Mouse (Mus musculus) thymus, postnatal 0 days (tissue): ENCODE results near the gene Dcun1d4. TPM values are rescaled to one million over a fixed set of nuclear protein-coding genes. Genes with fewer than 3 reads are reported as not detected.

Experiments
- DNase-seq: peaks from one replicate; pipeline ENCODE4 v3.0.0-alpha.2; 2015; ENCODE audit warnings: low spot score
- polyA plus RNA-seq: library from polyadenylated mRNA; unstranded; fragments of >200 nt; fragmentation: Nextera tagmentation; extraction: Ambion mirVana; gene quantifications from 2 replicates; pipeline ENCODE4 v1.2.1, GENCODE M21; 2015

Gene Dcun1d4
- polyA plus RNA-seq, 1 experiment from 2014 or later, result 5.9 TPM

DNA sequence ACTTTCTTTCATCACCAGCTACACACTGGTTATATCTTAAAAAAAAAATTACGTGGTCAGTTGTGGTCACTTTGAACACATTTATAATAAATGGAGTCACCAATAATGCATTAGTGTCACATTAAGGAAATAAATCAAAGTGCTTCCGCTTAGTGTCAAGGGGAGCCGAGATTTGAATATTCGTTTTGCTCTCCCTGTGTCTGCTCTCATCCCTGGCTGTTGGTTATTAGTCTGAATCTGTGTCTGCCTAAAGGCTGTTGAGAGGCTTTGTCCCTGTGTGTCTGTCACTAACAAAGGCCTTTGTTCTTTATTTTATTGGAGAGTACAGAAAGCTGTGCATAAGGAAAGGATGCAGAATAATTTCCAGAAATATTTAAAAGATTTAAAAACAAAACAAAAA lies 105.8 kb downstream of the Dcun1d4 start:
- DNase-seq, result no peak

DNA sequence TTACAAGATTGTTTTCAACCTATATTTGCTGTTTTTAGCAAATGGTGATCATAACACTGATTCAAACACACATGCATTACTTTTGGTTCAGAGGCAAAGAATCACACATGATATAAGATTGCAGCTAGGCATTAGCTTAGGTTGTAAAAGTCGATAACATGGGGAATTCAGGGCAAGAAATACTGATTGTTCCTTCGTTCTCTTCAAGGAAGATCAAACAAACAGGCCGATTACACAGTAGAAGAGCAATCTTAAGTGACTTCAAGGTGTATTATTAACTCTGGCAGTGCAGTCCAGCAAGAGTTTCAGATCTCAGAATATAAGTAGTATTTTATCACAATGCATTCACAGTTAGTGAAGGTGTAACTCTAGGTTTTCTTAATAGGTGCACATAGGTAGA lies 106.3 kb downstream of the Dcun1d4 start:
- DNase-seq, result no peak

DNA sequence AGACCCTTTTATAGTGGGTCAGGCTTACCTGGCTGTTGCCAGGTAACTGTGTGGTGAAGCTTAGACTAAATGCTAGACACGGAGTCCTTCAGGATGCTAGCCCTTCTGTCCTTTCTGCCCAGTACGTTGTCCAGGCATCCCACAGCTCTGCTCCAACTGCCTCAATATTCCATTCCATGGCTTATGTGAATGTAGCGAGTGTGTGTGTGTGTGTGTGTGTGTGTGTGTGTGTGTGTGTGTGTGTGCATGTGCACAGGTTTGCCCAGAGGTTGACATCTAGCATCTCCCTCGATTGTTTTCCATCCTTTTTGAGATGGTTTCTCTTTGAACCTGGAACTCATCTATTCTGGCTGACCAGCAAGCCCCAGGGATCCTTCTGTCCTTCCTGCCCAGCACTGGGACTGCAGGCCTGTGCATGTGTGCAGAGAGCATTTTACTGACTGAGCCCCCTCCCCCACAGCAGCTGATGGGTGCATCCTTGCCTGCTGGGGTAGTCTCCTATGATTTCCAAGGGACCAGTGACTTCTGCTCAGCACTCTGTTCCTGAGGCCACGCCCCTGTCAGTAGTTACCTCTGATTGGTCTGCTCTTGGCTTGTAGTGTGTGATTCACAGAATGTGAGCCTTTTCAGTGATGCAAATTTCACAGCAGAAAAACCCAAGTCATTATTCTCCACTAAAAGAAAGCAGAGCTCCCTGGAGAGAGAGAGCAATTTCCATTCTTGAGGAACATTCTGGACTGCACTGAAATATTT lies 118.3 kb downstream of the Dcun1d4 start:
- DNase-seq, result no peak

DNA sequence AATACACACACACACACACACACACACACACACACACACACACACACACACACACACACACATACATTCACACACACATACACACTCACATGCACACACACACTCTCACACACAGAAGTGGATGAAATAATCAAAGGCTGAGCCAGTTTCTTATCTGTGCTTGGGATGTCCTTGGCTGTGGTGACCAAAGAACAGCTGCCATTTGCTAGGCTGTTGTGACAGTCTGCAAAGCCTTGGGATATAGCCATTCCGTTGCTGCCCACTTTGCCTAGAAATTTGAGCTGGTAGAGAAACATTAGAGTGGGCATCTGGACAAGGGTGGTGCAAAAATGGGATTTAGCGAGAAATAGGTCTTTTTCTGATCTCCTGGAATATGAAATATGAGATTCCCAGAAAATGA lies 119.2 kb downstream of the Dcun1d4 start:
- DNase-seq, result no peak

DNA sequence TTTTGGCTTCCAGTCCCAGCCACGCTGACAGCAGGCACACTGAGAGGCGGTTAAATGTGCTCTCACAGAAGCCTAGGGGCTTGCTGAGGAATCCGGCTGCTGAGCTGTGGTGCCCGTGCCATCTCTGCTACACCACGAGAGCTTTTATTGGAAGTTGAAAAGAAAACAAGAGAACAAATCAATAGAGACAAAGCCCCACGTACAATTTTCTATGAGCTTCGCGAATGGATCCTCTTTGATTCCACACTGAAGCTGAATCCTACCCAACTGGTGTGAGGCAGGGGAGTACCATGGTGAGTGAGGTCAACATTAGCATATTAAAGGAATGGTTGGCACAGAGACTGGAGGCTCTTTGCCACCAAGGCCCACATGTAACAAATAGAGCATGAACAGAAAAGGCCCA lies 120.6 kb downstream of the Dcun1d4 start:
- no peak for DNase-seq

DNA sequence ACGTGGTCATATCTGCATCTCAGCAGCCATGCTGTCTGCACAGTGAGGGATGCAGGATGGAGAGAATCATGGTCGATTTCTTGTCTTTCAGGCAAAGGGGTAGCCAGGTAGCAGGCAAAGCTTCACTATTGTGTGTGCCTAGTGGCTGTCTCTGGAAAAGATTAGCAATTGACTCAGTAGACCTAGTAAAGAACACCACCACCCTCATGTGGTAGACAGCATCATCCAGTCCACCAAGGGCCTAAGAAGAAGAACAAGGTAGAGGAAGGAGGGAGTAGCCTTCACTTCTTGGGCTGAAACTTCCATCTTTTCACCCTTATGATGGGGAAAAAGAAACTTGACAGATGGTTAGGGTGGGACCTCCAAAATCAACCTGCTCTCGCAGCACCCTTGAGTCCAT lies 122.1 kb downstream of the Dcun1d4 start:
- no peak for DNase-seq

DNA sequence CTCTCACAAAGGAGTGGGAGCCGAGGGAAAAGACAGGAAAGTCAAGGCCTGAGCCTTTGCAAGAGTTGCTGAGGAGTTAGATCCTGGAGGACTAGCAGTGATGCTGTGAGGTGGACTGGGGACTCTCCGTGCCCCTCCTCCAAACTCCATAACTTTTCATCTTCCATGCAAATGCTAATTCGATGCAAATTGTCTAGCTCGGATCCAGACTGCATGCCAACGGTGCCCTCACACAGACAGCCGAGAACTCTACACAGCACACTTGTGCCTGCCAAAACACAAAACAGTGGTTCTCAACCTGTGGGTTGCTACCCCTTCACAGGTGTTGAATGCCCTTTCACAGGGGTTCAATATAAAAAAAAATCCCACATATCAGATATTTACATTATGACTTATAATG lies 123.7 kb downstream of the Dcun1d4 start:
- DNase-seq, result no peak

DNA sequence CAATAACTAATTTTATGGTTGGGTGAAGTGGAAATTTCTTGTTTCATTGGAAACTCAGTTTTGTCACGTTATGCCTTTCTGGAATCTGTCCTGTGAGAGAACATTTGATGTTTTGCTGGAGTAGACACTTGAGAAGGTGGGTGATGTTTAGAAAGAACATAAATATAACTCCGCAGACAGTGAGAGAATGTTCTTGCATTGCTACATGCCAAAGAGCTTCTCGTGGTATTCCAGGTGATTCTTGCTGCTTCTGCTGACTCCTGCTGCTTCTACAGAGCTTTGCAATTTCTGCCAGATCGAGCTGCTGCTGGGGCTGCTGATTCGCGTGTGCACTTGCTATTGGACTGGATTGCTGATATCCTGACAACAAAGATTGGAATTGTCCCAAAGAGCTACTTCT lies 124.2 kb downstream of the Dcun1d4 start:
- DNase-seq, result no peak

Other genes starting within 250 kb of the Dcun1d4 start
- gene Fryl, start 224.4 kb upstream of the Dcun1d4 start, polyA plus RNA-seq, result 46.9 and 63.2 TPM in 2 replicates
- gene Ociad1, start 188.2 kb upstream of the Dcun1d4 start, polyA plus RNA-seq, result 216 and 233 TPM in 2 replicates
- gene Ociad2, start 140.0 kb upstream of the Dcun1d4 start, polyA plus RNA-seq, result 55.6 and 57.7 TPM in 2 replicates
- gene Cwh43, start 74.9 kb upstream of the Dcun1d4 start, polyA plus RNA-seq, result 0.14 and 0.35 TPM in 2 replicates
- 0.44 and 0.64 TPM in 2 replicates for gene Lrrc66, start 151.5 kb downstream of the Dcun1d4 start, polyA plus RNA-seq
- gene Sgcb, start 166.8 kb downstream of the Dcun1d4 start, polyA plus RNA-seq, result 9.5 and 11.0 TPM in 2 replicates
- gene Spata18, start 170.4 kb downstream of the Dcun1d4 start, polyA plus RNA-seq, result 0.17 and 0.27 TPM in 2 replicates